Mouse (Mus musculus): ENCODE measurements around the gene Btk. TPM values are rescaled to one million over a fixed set of nuclear protein-coding genes. Genes with fewer than 3 reads are reported as not detected.

The Btk gene
- total RNA-seq, 2 experiments from 2014 or later, result 0.23 to 0.43 TPM

Other genes starting within 250 kb of the Btk start
- 1 to 10 TPM; 3.0 to 3.1 TPM for gene Drp2, start 179.0 kb downstream of the Btk start, total RNA-seq (2021)
- gene Taf7l, start 107.1 kb downstream of the Btk start, total RNA-seq (2021), result not detected
- 10 to 100 TPM; 10.1 to 12.5 TPM for gene Timm8a1, start 41.7 kb downstream of the Btk start, total RNA-seq (2021)
- gene Rpl36a, start 2.1 kb upstream of the Btk start, total RNA-seq (2021), result 100 to 1,000 TPM; 125 to 133 TPM
- gene Gla, start 17.6 kb upstream of the Btk start, total RNA-seq (2021), result 1 to 10 TPM; 2.0 to 2.2 TPM
- gene Hnrnph2, start 17.6 kb upstream of the Btk start, total RNA-seq (2021), result 10 to 100 TPM; 45.6 to 53.7 TPM
- gene Armcx4, start 102.9 kb upstream of the Btk start, total RNA-seq (2021), result 1 to 10 TPM; 4.6 to 5.9 TPM
- 1 to 10 TPM; 1.4 to 1.5 TPM for gene Armcx1, start 134.4 kb upstream of the Btk start, total RNA-seq (2021)
- gene Armcx6, start 167.8 kb upstream of the Btk start, total RNA-seq (2021), result 1 to 10 TPM in 1 of 2 experiments, under 1 TPM in 1; 0.94 to 1.8 TPM
- 10 to 100 TPM; 17.0 to 23.3 TPM for gene Armcx3, start 173.0 kb upstream of the Btk start, total RNA-seq (2021)
- gene Armcx2, start 225.7 kb upstream of the Btk start, total RNA-seq (2021), result 1 to 10 TPM; 1.5 to 2.7 TPM